Mouse (Mus musculus): ENCODE measurements around the gene Acvr2a.
A peak's percentile ranks its signal among the peaks of the same experiment; 100 is the strongest.

Acvr2a gene

DNA sequence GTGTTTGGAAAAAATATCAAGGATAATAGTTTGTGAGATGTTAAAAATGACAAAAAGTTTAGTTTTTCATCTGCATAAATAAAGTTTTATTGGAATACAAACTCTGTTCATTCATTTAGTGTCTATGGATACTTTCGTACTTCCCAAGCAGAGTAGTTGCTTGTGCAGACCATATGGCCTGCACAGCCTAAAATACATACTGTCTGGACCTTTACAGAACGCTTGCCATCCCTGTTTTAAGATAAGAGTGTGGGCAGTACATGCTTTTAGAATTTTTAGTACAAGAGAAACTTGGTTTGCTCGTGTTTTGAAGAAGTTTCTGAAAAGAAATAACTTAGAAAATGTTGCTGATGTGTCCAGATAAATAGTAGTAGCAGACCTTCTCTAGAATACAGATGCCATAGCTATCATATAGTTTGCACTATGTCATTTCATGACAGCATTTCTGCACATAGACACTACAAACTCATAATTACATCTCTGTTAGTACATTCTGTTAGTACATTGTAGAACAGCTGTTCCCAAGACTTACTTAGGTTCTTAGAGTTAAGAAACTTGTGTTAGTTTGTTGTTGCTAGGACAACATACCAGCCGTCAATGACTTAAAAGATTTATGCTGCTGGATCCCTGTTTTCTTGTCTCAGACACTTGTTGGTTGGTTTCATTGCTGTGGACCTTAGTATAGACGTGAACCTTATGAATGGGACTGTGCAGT lies 54.4 kb downstream of the Acvr2a start:
- no peak for DNase-seq (ENCODE audit: low spot score in 2 of 2)

- peak; percentile 4 to 62 for DNase-seq (ENCODE audit: low spot score in 2 of 2)
These were observed 72.0 kb downstream of the Acvr2a start for GRCm38 (mm10) chr2:48885945-48886344.

GRCm38 (mm10) chr2:48895186-48895585 lies 81.3 kb downstream of the Acvr2a start:
- no peak for DNase-seq (ENCODE audit: low spot score in 2 of 2)

DNA sequence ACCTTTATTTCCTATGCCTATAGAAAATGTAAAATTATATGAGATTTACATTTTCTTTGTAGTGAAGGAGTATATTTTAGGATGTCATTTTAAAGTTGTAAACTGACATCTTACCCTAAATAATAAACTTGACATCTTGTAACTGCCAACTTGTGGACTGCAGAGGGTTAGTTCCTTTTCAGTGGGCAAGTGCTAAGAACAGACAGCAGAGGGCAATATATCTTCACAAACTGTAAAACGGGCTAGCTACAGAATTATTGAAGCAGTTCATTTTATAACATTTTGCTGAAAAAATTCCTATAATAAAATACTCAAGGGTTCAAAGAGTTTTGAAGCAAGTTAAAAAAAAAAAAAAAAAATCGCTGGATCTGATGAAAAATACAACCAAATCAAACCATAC lies 95.0 kb downstream of the Acvr2a start:
- peak in 1 of 2 experiments; percentile 13 for DNase-seq (ENCODE audit: low spot score in 2 of 2)

DNA sequence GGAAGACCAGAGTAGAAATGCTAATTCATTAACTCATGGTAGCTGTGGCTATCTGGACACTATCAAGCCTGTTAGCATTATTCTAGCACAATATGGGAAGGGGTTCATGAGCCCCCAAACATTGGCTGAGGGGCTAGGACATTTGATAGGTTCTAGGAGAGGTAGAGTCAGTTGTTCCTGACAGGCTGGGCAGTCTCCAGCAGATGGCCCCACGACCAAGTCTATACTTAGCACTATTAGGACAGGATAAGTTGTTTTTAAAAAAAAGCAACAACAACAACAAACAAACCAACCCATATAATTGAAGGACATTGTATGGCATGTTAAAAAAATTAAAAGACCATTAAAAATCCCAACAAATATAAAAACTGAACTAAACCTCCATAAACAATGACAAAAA lies 100.3 kb downstream of the Acvr2a start:
- no peak for DNase-seq (ENCODE audit: low spot score in 2 of 2)

GRCm38 (mm10) chr2:48915832-48916231 lies 101.9 kb downstream of the Acvr2a start:
- no peak for DNase-seq (ENCODE audit: low spot score in 2 of 2)

DNA sequence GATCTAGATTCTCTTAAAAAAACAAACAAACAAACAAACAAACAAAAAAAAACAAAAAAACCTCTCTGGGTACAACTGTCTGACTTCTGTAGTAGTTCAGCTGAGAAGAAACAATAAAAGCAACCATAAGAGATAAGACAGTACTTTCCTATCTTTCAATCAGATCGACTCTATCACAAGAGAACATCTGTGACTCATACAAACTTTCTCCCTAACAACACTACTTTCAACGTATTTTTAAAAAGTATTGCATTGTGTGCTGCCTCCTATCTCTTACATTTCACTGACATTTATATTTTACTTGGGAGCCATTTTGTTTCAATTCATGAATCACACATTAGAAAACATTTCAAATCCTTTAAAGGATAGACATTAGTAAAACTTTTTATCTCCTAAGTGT lies 121.1 kb downstream of the Acvr2a start:
- no peak for DNase-seq (ENCODE audit: low spot score in 2 of 2)

DNA sequence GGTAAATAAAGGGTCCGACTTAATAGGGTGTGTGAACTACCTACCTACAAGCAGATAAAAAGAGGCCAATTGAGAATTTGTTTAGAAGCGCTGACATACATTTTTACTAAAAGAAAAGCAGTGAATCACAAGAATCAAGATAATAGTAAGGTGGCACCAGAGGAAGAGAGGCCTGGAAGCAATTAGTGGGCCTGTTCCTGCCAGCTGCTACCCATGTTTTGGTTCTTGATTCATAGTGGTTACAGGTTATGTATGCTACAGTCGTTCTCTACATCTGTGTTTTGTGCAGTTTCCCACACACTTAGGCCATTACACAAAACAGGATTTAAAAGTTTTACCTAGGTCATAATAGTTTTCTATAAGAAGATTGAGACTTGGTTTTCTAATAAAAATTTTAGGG lies 133.9 kb downstream of the Acvr2a start:
- no peak for DNase-seq (ENCODE audit: low spot score in 2 of 2)

DNA sequence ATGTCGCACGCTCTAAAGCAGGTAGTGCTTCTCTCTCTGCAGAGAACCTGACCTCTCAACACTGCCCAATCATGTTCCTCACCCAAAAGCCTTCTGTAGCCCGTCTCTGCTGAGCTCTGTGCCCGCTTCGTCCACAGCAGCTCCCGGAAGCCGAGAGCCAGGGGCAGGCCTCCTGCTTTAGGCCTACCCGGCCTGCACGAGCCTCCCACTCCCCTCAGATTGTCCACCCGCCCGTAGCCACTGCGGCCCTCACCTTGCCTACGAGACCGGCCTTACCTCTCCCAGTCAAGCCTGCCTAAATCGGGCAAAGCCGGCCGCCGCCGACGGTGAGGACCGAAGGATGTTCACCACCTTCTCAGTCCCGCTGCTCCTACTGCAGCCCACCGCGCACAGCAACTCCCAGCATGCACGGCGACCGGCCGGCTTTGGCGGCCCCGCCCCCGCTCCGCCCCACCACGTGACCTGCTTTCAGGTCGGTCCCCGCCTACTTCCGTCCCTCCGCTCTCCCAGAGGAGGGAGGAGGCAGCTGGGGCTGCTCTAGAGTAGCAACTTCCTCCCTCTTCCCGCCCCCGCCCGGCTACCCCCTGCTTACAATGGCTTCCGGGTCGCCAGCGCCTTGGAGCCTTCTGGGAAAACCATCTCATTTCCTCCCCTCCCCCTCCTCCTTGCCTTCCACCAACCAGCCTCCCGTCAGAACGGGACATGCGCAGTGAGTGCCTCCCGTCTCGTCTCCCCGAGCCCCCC lies 135.1 kb downstream of the Acvr2a start, which contains the start of gene Mbd5:
Gene Mbd5 (plus strand): TSS at position 668 of the 744 bp plus-strand sequence.
- DNase-seq (ENCODE audit: low spot score in 2 of 2): peak; percentile 99

GRCm38 (mm10) chr2:48949743-48950251 lies 135.9 kb downstream of the Acvr2a start:
- DNase-seq (ENCODE audit: low spot score in 2 of 2): no peak

DNA sequence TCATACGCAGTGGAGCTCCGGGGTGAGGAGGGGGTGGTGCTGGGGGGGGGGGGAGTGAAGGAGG lies 136.2 kb downstream of the Acvr2a start, which contains the start of gene Orc4:
Gene Orc4 (minus strand): TSS at position 26 of the 64 bp plus-strand sequence.
- DNase-seq (ENCODE audit: low spot score in 2 of 2): no peak

- no peak for DNase-seq (ENCODE audit: low spot score in 2 of 2)
These were observed 136.5 kb downstream of the Acvr2a start for GRCm38 (mm10) chr2:48950316-48950880.
